In the genomic region with DNA sequence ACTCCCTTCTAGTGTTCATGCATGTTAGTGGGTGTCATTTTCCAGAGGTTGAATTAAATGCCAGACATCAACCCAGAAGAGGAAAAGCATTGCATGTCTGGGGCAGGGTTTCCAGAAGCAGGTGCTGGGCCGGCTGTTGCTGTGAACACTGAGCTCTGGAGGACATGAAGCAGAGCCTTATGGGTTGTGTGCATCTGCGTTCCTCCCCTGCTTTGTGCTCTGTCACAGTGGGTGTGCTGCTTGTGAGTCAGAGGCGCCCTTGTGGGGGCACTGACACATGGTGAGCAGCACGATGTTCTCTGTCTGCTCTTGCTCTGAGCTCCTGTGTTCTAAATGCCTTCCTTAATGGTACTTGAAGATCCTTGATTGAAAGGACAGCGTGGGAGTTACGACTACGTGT, we compare ENCODE assay signal across 12 mouse cellular contexts.
DNase-seq lines count a peak whose midpoint lies in the region; ATAC-seq lines count a peak whose summit lies in the region.
"Had no signal": no experiment of that assay in that cellular context is flagged by ENCODE, and none has a peak within 500 bp of the region (broad histone marks: within the 10 kb centered on the region; RNA-seq: fewer than 3 reads in every experiment).

No protein-coding gene starts in this region.

- H3K9ac ChIP-seq in hindbrain, embryonic 13.5 days: no peak overlapping the region
- no peak overlapping the region for H3K9ac ChIP-seq in hindbrain, embryonic 14.5 days
- no peak overlapping the region for H3K9ac ChIP-seq in forebrain, embryonic 16.5 days (replicated peaks; ENCODE audit: low read depth, low read length)
- H3K9ac ChIP-seq: liver, embryonic 13.5 days had no signal

- no peak overlapping the region for H3K4me2 ChIP-seq in hindbrain, embryonic 13.5 days
- no peak overlapping the region for H3K4me2 ChIP-seq in hindbrain, embryonic 14.5 days (replicated peaks)
- H3K4me2 ChIP-seq in forebrain, embryonic 16.5 days (ENCODE audit: low read length): no peak overlapping the region
- H3K4me2 ChIP-seq: liver, embryonic 13.5 days had no signal

- no peaks in the 10 kb centered on the region for H3K27me3 ChIP-seq in hindbrain, embryonic 13.5 days
- H3K27me3 ChIP-seq in hindbrain, embryonic 14.5 days (ENCODE audit: control insufficient read depth, insufficient read depth, low read length): no peaks in the 10 kb centered on the region
- no peaks in the 10 kb centered on the region for H3K27me3 ChIP-seq in forebrain, embryonic 16.5 days (replicated peaks; ENCODE audit: control insufficient read depth, insufficient read depth, low read length)
- no peaks in the 10 kb centered on the region for H3K27me3 ChIP-seq in heart, embryonic 10.5 days (ENCODE audit: insufficient read depth, poor library complexity, severe bottlenecking)
- H3K27me3 ChIP-seq: liver, embryonic 13.5 days had no signal

- H3K4me1 ChIP-seq in hindbrain, embryonic 13.5 days (replicated peaks): peaks cover 9% of the 10 kb centered on the region; the same call in 1 of the 2 replicates
- H3K4me1 ChIP-seq in hindbrain, embryonic 14.5 days (replicated peaks; ENCODE audit: control insufficient read depth, insufficient read depth, low read length): peaks cover 5% of the 10 kb centered on the region; the same call in 1 of the 2 replicates
- H3K4me1 ChIP-seq in forebrain, embryonic 16.5 days (replicated peaks; ENCODE audit: control insufficient read depth, insufficient read depth, low read length): no peaks in the 10 kb centered on the region
- peaks cover 9% of the 10 kb centered on the region; the same call in 1 of the 2 replicates for H3K4me1 ChIP-seq in heart, embryonic 10.5 days
- H3K4me1 ChIP-seq: liver, embryonic 13.5 days had no signal

- no peak for DNase-seq in hindbrain, embryonic 14.5 days (ENCODE audit: low spot score)
- DNase-seq in layer of hippocampus, postnatal 10 days (ENCODE audit: low spot score in 2 of 2): peak; percentile 28 to 36
- peak; percentile 24 for DNase-seq in retina, embryonic 14.5 days (ENCODE audit: low spot score)
- DNase-seq in ovary, postnatal 10 days (ENCODE audit: low spot score): no peak
- no peak for DNase-seq in heart, embryonic 10.5 days (ENCODE audit: low spot score)
- DNase-seq in lung, postnatal 4 days: no peak
- DNase-seq: adrenal gland, adult 8-10 months; gastrocnemius, postnatal 14 days; liver, embryonic 13.5 days had no signal

- WGBS in hindbrain, embryonic 13.5 days: 56% methylated on average over 7 of the region's 7 CpGs
- 49% methylated on average over 7 of the region's 7 CpGs for WGBS in hindbrain, embryonic 14.5 days
- WGBS in forebrain, embryonic 16.5 days: 55% methylated on average over 7 of the region's 7 CpGs
- 64% methylated on average over 7 of the region's 7 CpGs for WGBS in heart, embryonic 10.5 days

- no peak overlapping the region for H3K4me3 ChIP-seq in hindbrain, embryonic 13.5 days
- no peak overlapping the region for H3K4me3 ChIP-seq in hindbrain, embryonic 14.5 days (replicated peaks; ENCODE audit: low read length)
- H3K4me3 ChIP-seq in forebrain, embryonic 16.5 days (replicated peaks; ENCODE audit: low read length): no peak overlapping the region
- H3K4me3 ChIP-seq in heart, embryonic 10.5 days: no peak overlapping the region
- H3K4me3 ChIP-seq: liver, embryonic 13.5 days had no signal

- H3K9me3 ChIP-seq in hindbrain, embryonic 13.5 days: no peaks in the 10 kb centered on the region
- H3K9me3 ChIP-seq in hindbrain, embryonic 14.5 days (ENCODE audit: control insufficient read depth, low read length): no peaks in the 10 kb centered on the region
- H3K9me3 ChIP-seq in forebrain, embryonic 16.5 days (ENCODE audit: control insufficient read depth, low read length): no peaks in the 10 kb centered on the region
- no peaks in the 10 kb centered on the region for H3K9me3 ChIP-seq in heart, embryonic 10.5 days
- H3K9me3 ChIP-seq: liver, embryonic 13.5 days had no signal

- H3K36me3 ChIP-seq in hindbrain, embryonic 13.5 days: no peaks in the 10 kb centered on the region
- H3K36me3 ChIP-seq in hindbrain, embryonic 14.5 days (replicated peaks; ENCODE audit: control insufficient read depth, insufficient read depth): no peaks in the 10 kb centered on the region
- H3K36me3 ChIP-seq in forebrain, embryonic 16.5 days (ENCODE audit: control insufficient read depth, insufficient read depth): no peaks in the 10 kb centered on the region
- no peaks in the 10 kb centered on the region for H3K36me3 ChIP-seq in heart, embryonic 10.5 days
- H3K36me3 ChIP-seq: liver, embryonic 13.5 days had no signal

- ATAC-seq in hindbrain, embryonic 13.5 days (ENCODE audit: low FRiP score): no peak
- ATAC-seq in hindbrain, embryonic 14.5 days (ENCODE audit: low FRiP score): no peak; the same call in 1 of the 2 replicates
- peak; percentile 58 for ATAC-seq in forebrain, embryonic 16.5 days
- ATAC-seq: intestine, postnatal 0 days had no signal

- peak overlapping the region; percentile 40; the same call in 1 of the 2 replicates for H3K27ac ChIP-seq in hindbrain, embryonic 13.5 days
- H3K27ac ChIP-seq in hindbrain, embryonic 14.5 days: no peak overlapping the region
- H3K27ac ChIP-seq in forebrain, embryonic 16.5 days (ENCODE audit: low read length): no peak overlapping the region
- no peak overlapping the region for H3K27ac ChIP-seq in heart, embryonic 10.5 days
- H3K27ac ChIP-seq: liver, embryonic 13.5 days had no signal

Comparison
In these comparisons a context has a peak if more than half of its experiments do, and no peak if none do; other contexts are left out.
1. DNase-seq: peak in layer of hippocampus, postnatal 10 days (2 of 2) and retina, embryonic 14.5 days (single experiment); none in hindbrain, embryonic 14.5 days (single experiment), ovary, postnatal 10 days (single experiment), heart, embryonic 10.5 days (single experiment) and lung, postnatal 4 days (0 of 2).